Mouse (Mus musculus): Measurements from ENCODE around the gene App. TPM values are rescaled to one million over a fixed set of nuclear protein-coding genes. Genes with fewer than 3 reads are reported as not detected.

Gene App
- polyA plus RNA-seq, 1 experiment from 2014 or later = 261 TPM

- Histone ChIP-seq H3K9ac (no peak overlapping the region), H3K9me3 (no peaks in the 10 kb centered on the region), H3K27ac (peak overlapping the region; percentile 81; the same call in 1 of the 2 replicates), H3K27me3 (no peaks in the 10 kb centered on the region), H3K36me3 (no peaks in the 10 kb centered on the region), H3K4me3 (no peak overlapping the region), H3K4me2 (no peak overlapping the region), H3K4me1 (peaks cover 43% of the 10 kb centered on the region)
- no peak for ATAC-seq (ENCODE audit: borderline replicate concordance, extremely low read depth, low FRiP score, low TSS enrichment)
- WGBS = 52% methylated on average over 1 of the region's 1 CpGs
These were observed 24.1 kb downstream of the App start for GRCm38 (mm10) chr16:85149509-85149871.

DNA sequence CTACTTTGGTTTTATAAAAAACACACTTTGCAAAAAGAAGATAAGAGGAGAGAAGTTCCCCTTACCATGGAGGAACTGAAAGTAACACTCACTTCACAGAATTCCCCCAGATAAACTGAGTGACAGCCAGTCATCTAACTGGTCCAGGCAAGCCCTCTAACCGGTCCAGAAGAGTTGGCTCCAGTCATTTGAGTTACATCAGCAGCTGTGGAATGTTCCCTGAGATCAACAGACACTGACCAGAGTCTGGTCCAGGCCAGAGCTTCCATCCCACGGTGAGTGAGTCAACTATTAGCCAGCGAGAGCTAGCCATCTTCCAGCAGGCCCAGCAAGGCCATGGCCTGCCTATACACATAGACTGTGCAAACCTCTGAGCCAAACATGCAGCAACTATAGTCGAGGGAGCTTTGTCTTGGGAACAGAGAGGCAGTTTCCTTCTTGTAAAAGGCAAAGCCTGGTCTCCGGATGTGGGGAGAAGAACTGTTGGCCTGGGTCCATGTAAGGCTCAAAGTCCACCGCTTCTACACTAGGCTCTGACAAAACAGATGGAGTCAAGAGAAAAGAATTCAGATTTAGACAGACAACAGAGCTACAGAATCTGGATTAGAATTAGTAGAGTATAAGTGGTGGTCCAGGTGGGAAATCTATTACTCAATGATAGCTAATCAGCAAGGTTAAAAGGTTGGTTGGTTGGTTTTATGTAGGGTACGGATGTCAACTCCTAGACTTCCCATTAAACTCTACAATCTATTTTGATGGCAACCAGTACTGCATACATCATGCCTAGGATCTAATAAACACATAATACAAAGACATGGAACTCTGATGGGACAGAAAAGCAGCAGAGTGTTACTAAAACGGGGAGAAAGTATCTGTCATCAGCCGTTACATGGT, 24.7 kb downstream of the App start:
- Histone ChIP-seq H3K4me2 (no peak overlapping the region), H3K9me3 (no peaks in the 10 kb centered on the region), H3K36me3 (no peaks in the 10 kb centered on the region), H3K9ac (no peak overlapping the region), H3K4me1 (peaks cover 43% of the 10 kb centered on the region), H3K27me3 (no peaks in the 10 kb centered on the region), H3K4me3 (no peak overlapping the region), H3K27ac (peak overlapping the region; percentile 81)
- peak; percentile 86; the same call in 1 of the 2 replicates for ATAC-seq (ENCODE audit: borderline replicate concordance, extremely low read depth, low FRiP score, low TSS enrichment)
- WGBS = 37% methylated on average over 9 of the region's 9 CpGs

DNA sequence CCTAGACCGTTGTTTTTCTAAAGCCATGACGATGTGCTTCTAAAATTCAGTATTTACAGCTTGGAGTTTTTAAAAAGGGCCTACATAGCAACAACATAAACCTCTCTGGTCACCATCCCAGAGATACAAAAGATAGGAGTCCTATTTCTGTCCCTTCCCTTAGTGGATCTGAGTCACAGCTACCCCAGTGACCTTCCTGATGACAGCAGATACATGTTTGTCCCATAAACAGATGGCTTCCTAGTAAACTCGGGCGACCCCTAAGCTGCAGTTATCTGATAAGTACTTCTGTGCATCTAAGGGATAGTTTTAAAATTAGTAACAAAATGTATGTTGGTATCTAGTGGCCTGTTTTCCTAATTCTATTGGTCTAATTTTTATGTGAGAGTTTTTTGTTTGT, 26.1 kb downstream of the App start:
- Histone ChIP-seq H3K4me3 (no peak overlapping the region), H3K27me3 (no peaks in the 10 kb centered on the region), H3K9me3 (no peaks in the 10 kb centered on the region), H3K36me3 (no peaks in the 10 kb centered on the region), H3K9ac (no peak overlapping the region), H3K27ac (no peak overlapping the region), H3K4me2 (no peak overlapping the region), H3K4me1 (peaks cover 34% of the 10 kb centered on the region)
- WGBS = 77% methylated on average over 4 of the region's 4 CpGs
- ATAC-seq (ENCODE audit: borderline replicate concordance, extremely low read depth, low FRiP score, low TSS enrichment) = no peak

- Histone ChIP-seq H3K4me3 (no peak overlapping the region), H3K9ac (no peak overlapping the region), H3K27ac (no peak overlapping the region), H3K4me1 (peaks cover 23% of the 10 kb centered on the region), H3K27me3 (no peaks in the 10 kb centered on the region), H3K9me3 (no peaks in the 10 kb centered on the region), H3K36me3 (no peaks in the 10 kb centered on the region), H3K4me2 (no peak overlapping the region)
- no peak for ATAC-seq (ENCODE audit: borderline replicate concordance, extremely low read depth, low FRiP score, low TSS enrichment)
- 89% methylated on average over 11 of the region's 11 CpGs for WGBS
These were observed 27.8 kb downstream of the App start for GRCm38 (mm10) chr16:85145771-85146178.

DNA sequence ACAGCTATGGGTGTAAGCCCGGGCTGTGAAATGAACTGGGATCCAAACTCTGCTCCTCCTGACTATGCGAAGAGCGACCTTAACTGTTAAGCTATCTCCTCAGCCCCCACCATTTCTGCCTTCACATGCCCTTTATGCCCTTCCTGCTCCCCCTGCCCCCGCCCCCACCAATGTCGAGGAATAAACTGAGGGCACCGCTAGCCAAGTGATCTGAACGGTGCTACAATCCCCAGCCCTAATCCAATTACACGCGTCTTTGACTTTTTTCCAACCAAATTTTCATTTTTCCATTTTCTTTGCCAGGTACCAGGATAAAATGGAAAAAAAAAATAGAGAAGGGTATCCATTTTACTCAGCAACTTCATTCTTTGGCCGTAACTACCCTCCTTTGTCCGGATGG, 28.2 kb downstream of the App start:
- H3K4me2 ChIP-seq = no peak overlapping the region
- no peaks in the 10 kb centered on the region for H3K36me3 ChIP-seq
- no peak for ATAC-seq (ENCODE audit: borderline replicate concordance, extremely low read depth, low FRiP score, low TSS enrichment)
- H3K9ac ChIP-seq = no peak overlapping the region
- H3K27me3 ChIP-seq = no peaks in the 10 kb centered on the region
- 90% methylated on average over 11 of the region's 11 CpGs for WGBS
- peaks cover 20% of the 10 kb centered on the region for H3K4me1 ChIP-seq
- H3K9me3 ChIP-seq = no peaks in the 10 kb centered on the region
- no peak overlapping the region for H3K4me3 ChIP-seq
- no peak overlapping the region for H3K27ac ChIP-seq

DNA sequence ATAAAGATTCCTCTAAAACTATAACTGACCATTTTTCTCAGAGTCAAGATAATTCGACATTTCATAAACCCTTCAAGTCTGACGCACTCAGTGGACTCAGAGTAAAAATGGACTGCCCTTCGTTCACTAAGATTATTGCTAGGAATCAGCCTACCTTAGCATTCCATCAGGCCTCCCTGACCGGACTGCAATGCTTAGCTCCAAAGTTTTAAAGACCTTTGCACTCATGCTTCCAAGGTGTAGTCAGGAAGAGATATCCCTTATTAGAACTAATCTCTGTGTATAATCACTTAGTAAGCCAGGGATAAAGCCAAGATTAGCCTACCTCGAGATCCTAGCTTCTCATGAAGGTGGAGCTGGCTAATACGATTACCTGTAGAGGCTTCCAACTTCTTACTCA, 29.2 kb downstream of the App start:
- ATAC-seq (ENCODE audit: borderline replicate concordance, extremely low read depth, low FRiP score, low TSS enrichment) = no peak
- Histone ChIP-seq H3K27ac (no peak overlapping the region), H3K36me3 (no peaks in the 10 kb centered on the region), H3K4me2 (no peak overlapping the region), H3K27me3 (no peaks in the 10 kb centered on the region), H3K9me3 (no peaks in the 10 kb centered on the region), H3K4me1 (peaks cover 14% of the 10 kb centered on the region), H3K4me3 (no peak overlapping the region), H3K9ac (no peak overlapping the region)
- 91% methylated on average over 6 of the region's 6 CpGs for WGBS

DNA sequence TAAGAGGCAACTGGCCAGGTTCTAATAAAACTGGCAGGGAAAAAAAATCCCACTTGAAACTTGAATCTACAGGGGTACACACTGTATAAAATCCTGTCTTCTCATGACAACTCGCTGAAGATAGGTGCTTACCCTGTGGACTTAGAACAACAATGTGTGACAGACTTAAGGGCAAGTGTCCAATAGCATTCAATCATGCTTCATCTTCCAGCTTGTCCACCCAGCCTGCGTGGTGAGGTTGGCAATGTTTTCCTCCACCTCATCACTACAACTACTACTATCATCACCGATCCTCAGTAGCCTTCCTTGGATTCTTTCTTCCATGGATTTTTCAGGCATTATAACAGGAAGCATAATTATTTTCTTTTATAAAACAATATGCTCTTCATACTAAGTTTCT, 29.7 kb downstream of the App start:
- no peaks in the 10 kb centered on the region for H3K27me3 ChIP-seq
- WGBS = 71% methylated on average over 3 of the region's 3 CpGs
- H3K36me3 ChIP-seq = no peaks in the 10 kb centered on the region
- no peak for ATAC-seq (ENCODE audit: borderline replicate concordance, extremely low read depth, low FRiP score, low TSS enrichment)
- no peaks in the 10 kb centered on the region for H3K9me3 ChIP-seq
- H3K4me1 ChIP-seq = peaks cover 9% of the 10 kb centered on the region
- H3K27ac ChIP-seq = no peak overlapping the region
- no peak overlapping the region for H3K4me3 ChIP-seq
- no peak overlapping the region for H3K4me2 ChIP-seq
- H3K9ac ChIP-seq = no peak overlapping the region

- Histone ChIP-seq H3K4me3 (no peak overlapping the region), H3K9me3 (no peaks in the 10 kb centered on the region), H3K27me3 (no peaks in the 10 kb centered on the region), H3K27ac (no peak overlapping the region), H3K4me2 (no peak overlapping the region), H3K4me1 (peaks cover 3% of the 10 kb centered on the region; the same call in 1 of the 2 replicates), H3K9ac (no peak overlapping the region), H3K36me3 (no peaks in the 10 kb centered on the region)
- 72% methylated on average over 3 of the region's 3 CpGs for WGBS
- ATAC-seq (ENCODE audit: borderline replicate concordance, extremely low read depth, low FRiP score, low TSS enrichment) = no peak
These were observed 30.4 kb downstream of the App start for GRCm38 (mm10) chr16:85143188-85143587.

GRCm38 (mm10) chr16:85141404-85141803, 32.2 kb downstream of the App start:
- H3K9me3 ChIP-seq = no peaks in the 10 kb centered on the region
- no peak overlapping the region for H3K4me3 ChIP-seq
- H3K4me1 ChIP-seq = peaks cover 3% of the 10 kb centered on the region; the same call in 1 of the 2 replicates
- H3K36me3 ChIP-seq = no peaks in the 10 kb centered on the region
- H3K9ac ChIP-seq = no peak overlapping the region
- 74% methylated on average over 4 of the region's 4 CpGs for WGBS
- H3K27me3 ChIP-seq = no peaks in the 10 kb centered on the region
- no peak overlapping the region for H3K27ac ChIP-seq
- no peak overlapping the region for H3K4me2 ChIP-seq
- ATAC-seq (ENCODE audit: borderline replicate concordance, extremely low read depth, low FRiP score, low TSS enrichment) = no peak

DNA sequence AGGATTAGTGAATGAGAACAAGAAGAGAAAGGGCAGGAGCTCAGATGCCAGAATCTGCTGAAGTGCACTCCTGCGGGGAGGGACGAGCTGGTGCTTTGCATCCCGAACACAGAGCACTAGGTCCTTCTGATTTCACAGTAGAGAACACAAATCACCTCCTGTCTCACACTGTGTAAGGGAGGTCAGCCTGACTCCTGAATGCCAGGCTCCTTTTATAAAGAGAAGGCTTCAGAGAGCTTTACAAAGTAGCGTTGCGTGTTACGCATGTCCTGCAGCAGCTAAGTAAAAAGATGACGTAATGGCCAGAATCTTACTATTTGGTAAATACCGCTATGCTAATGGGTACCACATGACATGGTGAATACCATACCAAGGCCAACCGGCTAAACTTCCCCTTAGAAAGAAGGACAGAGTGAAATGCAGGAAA, 34.4 kb downstream of the App start:
- H3K27me3 ChIP-seq = no peaks in the 10 kb centered on the region
- no peak overlapping the region for H3K4me2 ChIP-seq
- 70% methylated on average over 9 of the region's 9 CpGs for WGBS
- no peaks in the 10 kb centered on the region for H3K36me3 ChIP-seq
- H3K4me1 ChIP-seq = peaks cover 15% of the 10 kb centered on the region
- H3K4me3 ChIP-seq = no peak overlapping the region
- no peaks in the 10 kb centered on the region for H3K9me3 ChIP-seq
- no peak overlapping the region for H3K9ac ChIP-seq
- no peak overlapping the region for H3K27ac ChIP-seq
- no peak for ATAC-seq (ENCODE audit: borderline replicate concordance, extremely low read depth, low FRiP score, low TSS enrichment)

DNA sequence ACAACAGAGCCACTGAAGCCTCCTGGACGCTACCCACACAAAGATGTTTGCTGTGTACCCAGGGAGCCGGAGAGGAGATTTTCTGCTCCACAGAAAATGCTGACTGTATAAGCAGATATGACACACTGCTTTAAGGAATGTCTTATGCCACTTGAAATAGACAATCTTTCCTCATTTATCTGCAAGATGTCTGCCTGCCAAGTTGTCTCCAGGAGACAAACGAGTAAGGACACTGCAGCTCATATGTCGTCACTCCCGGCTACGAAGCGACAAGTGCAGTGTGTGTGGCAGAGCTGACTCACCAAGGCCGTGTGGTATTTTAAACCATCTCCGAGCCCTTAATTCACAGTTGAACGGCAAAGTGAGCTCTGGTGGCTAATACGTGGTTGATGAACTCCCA, 36.2 kb downstream of the App start:
- no peak for ATAC-seq (ENCODE audit: borderline replicate concordance, extremely low read depth, low FRiP score, low TSS enrichment)
- Histone ChIP-seq H3K27me3 (no peaks in the 10 kb centered on the region), H3K36me3 (no peaks in the 10 kb centered on the region), H3K4me1 (peaks cover 32% of the 10 kb centered on the region), H3K27ac (no peak overlapping the region), H3K4me2 (no peak overlapping the region), H3K4me3 (no peak overlapping the region), H3K9ac (no peak overlapping the region), H3K9me3 (no peaks in the 10 kb centered on the region)
- 69% methylated on average over 11 of the region's 11 CpGs for WGBS

GRCm38 (mm10) chr16:85136046-85136445, 37.5 kb downstream of the App start:
- Histone ChIP-seq H3K27ac (no peak overlapping the region), H3K4me2 (no peak overlapping the region), H3K9me3 (no peaks in the 10 kb centered on the region), H3K27me3 (no peaks in the 10 kb centered on the region), H3K9ac (no peak overlapping the region), H3K4me1 (peaks cover 36% of the 10 kb centered on the region), H3K36me3 (no peaks in the 10 kb centered on the region), H3K4me3 (no peak overlapping the region)
- WGBS = 56% methylated on average over 4 of the region's 4 CpGs
- ATAC-seq (ENCODE audit: borderline replicate concordance, extremely low read depth, low FRiP score, low TSS enrichment) = no peak

Measured in lung, embryonic 15.5 days (tissue).